Mouse (Mus musculus) hindbrain, embryonic 10.5 days (tissue): Measurements from ENCODE around the gene Timd2. TPM values are rescaled to one million over a fixed set of nuclear protein-coding genes. Genes with fewer than 3 reads are reported as not detected.
"Not testable (repeated sequence)": the region's sequence is repeated elsewhere in the genome, so short reads cannot be mapped to it uniquely, and the experiment has no call there.

Source experiments
- DNase-seq: peaks from one replicate; pipeline ENCODE4 v3.0.0-alpha.2; 2017; ENCODE audit warnings: low spot score
- H3K27ac ChIP-seq: fragments of 300-500 bp; sonication (generic); 2 replicates; pipeline ENCODE4 v1.5.1; 2016; ENCODE audit warnings: mild to moderate bottlenecking, moderate library complexity
- H3K27me3 ChIP-seq: fragments of 300-500 bp; sonication (generic); 2 replicates; pipeline ENCODE4 v1.6.1; 2016; ENCODE audit warnings: mild to moderate bottlenecking; ENCODE audit not compliant: poor library complexity, insufficient read depth, severe bottlenecking
- H3K36me3 ChIP-seq: fragments of 300-500 bp; sonication (generic); 2 replicates; pipeline ENCODE4 v1.6.1; 2016; ENCODE audit warnings: mild to moderate bottlenecking, moderate library complexity
- H3K4me1 ChIP-seq: fragments of 300-500 bp; sonication (generic); replicated peaks from 2 replicates; pipeline ENCODE4 v1.6.1; 2016; ENCODE audit warnings: mild to moderate bottlenecking
- H3K4me3 ChIP-seq: fragments of 300-500 bp; sonication (generic); 2 replicates; pipeline ENCODE4 v1.5.1; 2016; ENCODE audit warnings: mild to moderate bottlenecking, moderate library complexity
- H3K9me3 ChIP-seq: fragments of 300-500 bp; sonication (generic); 2 replicates; pipeline ENCODE4 v1.6.1; 2016; ENCODE audit warnings: mild to moderate bottlenecking, moderate library complexity
- WGBS: fragments of 180-500 bp; shearing (Covaris S2); methylation state at CpG from one replicate; pipeline ENCODE4 v1.1.7; 2016; 5-methylcytosine and 5-hydroxymethylcytosine counted together
- polyA plus RNA-seq: library from polyadenylated mRNA; unstranded; fragments of >200 nt; fragmentation: Nextera tagmentation; extraction: Ambion mirVana; gene quantifications from 2 replicates; pipeline ENCODE4 v1.2.1, GENCODE M21; 2016

The Timd2 gene
- polyA plus RNA-seq: 0.12 TPM in 1 of 2 replicates, not detected in the other

DNA sequence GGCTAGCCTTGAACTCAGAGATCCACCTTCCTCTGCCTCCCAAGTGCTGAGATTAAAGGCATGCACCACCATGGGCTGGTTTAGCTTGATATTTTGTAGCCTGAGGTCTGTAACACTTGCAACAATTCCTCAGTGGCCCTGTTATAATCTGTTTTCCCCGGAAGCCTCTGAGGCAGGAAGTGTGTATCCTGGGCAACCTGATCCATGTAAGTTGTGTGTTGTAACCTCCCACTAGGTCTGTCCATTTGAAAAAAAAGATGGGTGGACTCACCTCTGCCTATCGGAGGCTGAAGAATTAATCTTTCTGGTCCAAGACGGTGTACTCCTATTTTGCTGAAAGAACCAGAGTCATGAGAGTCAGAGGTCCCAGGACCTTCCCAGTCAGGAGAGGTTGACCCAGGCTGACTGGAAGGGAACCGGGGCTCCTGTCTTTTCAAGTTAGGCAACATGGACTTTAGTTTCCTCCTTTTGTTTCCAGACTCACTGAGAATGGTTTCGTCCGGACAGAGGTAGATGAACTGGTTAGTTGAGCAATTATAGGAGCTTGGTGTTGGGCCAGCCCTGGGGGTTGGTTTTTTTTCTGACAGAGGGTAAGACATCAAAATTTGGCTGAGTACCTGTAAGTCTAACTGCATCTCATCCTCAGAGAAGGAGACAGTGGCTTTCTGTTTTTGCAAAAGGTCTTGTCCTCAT is at the start of gene Timd2:
TSS of gene Timd2 (minus strand) at position 398 of the 693 bp plus-strand sequence.
- no peak within 1 kb of the TSS for H3K27ac ChIP-seq
- H3K27me3 ChIP-seq: no peaks in the 10 kb centered on the region
- H3K36me3 ChIP-seq: no peaks in the 10 kb centered on the region
- H3K4me3 ChIP-seq: no peak within 1 kb of the TSS
- no peaks in the 10 kb centered on the region for H3K4me1 ChIP-seq
- WGBS: 81% methylated on average over 6 of the region's 6 CpGs
- no peak for DNase-seq
- no peaks in the 10 kb centered on the region for H3K9me3 ChIP-seq

DNA sequence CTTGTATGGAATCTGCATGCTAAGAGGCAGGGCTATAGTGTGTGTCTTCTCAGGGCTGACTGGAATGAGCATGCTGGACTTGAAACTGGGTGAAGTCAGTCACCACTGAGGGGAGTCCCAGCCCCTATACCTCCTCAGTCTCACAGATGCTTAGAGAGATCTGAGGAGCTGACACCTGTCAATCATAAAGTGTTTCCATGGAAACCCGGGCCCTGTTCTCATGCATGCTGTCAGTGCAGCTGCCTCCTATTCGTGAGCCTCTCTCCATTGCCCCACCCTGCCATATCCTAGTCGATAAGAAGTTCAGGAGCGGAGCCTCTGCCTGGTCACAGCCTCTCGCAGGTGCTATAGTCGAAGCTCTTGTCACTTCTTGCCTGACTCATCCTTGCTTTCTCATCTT is 48.9 kb upstream of the Timd2 start:
- not testable (repeated sequence) for H3K4me3 ChIP-seq, H3K36me3 ChIP-seq
- 88% methylated on average over 6 of the region's 6 CpGs for WGBS

DNA sequence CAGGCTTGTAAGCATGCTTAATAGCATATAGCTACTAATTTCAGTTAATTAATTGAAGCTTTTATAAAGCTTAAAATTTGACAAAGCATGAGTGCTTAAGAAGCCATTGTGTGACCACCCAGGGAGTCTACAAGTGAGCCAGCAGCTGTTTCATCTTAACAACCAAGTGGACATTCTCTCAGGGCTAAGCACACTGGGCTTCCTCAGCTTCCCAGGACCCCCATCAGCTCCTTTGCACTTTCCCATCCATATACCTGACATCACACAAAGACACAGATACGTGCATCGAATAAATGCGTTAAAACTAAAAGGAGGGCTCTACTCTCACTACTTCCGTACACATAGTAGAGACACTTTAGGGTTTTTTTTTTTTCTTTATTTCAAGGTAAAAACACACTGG is 47.8 kb upstream of the Timd2 start:
- Histone ChIP-seq H3K9me3 (no peaks in the 10 kb centered on the region), H3K4me3 (no peak overlapping the region), H3K4me1 (no peaks in the 10 kb centered on the region), H3K36me3 (no peaks in the 10 kb centered on the region), H3K27ac (no peak overlapping the region), H3K27me3 (no peaks in the 10 kb centered on the region)
- 89% methylated on average over 4 of the region's 4 CpGs for WGBS
- no peak for DNase-seq

More for the DNA sequence above, 48.9 kb upstream of the Timd2 start:
- H3K27ac ChIP-seq, H3K9me3 ChIP-seq, H3K27me3 ChIP-seq, DNase-seq, H3K4me1 ChIP-seq: not testable (repeated sequence)

DNA sequence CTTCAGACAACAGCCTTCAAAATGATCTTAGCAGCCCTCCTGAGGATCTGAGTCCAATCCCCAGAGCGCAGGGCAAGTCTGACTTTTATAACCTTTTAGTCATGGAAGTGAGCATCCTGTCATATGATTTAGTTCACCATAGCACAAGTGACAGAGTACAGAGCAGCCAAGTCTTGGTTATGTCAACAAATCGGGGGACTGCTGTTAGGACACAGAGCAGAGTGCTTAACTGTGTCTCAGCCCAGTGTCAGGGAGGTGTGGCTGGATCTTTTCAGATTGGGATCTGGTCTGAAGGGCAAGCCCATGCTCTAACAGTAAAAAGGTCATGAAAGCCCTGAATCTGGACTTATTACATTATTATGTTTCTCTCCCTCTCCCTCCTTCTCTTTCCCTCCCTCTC is 46.8 kb upstream of the Timd2 start:
- Histone ChIP-seq H3K4me1 (no peaks in the 10 kb centered on the region), H3K27me3 (no peaks in the 10 kb centered on the region), H3K27ac (no peak overlapping the region), H3K9me3 (no peaks in the 10 kb centered on the region), H3K4me3 (no peak overlapping the region), H3K36me3 (no peaks in the 10 kb centered on the region)
- WGBS: 87% methylated on average over 2 of the region's 2 CpGs
- DNase-seq: no peak

DNA sequence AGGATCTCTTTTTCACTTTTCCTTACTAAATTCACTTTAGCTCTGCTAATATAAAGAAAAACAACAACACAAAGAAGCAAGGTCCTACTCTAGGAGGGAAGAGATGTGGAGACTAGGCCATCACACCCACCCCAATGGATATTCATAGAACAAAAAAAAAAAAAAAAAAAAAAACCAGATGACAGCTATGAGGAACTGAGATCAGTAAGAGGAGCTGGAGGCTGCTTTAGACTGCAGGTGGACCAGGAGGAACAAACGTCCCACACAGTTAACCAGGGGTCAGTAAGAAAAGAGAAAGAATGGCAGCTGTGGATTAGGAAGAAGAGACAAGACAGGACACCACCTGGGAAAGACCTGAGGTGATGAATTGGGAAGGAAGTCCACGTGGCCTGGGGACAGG is 41.1 kb upstream of the Timd2 start:
- H3K27ac ChIP-seq: no peak overlapping the region
- no peak overlapping the region for H3K4me3 ChIP-seq
- no peaks in the 10 kb centered on the region for H3K36me3 ChIP-seq
- WGBS: 76% methylated on average over 2 of the region's 2 CpGs
- no peaks in the 10 kb centered on the region for H3K9me3 ChIP-seq
- no peak for DNase-seq
- H3K4me1 ChIP-seq: no peaks in the 10 kb centered on the region
- H3K27me3 ChIP-seq: no peaks in the 10 kb centered on the region

DNA sequence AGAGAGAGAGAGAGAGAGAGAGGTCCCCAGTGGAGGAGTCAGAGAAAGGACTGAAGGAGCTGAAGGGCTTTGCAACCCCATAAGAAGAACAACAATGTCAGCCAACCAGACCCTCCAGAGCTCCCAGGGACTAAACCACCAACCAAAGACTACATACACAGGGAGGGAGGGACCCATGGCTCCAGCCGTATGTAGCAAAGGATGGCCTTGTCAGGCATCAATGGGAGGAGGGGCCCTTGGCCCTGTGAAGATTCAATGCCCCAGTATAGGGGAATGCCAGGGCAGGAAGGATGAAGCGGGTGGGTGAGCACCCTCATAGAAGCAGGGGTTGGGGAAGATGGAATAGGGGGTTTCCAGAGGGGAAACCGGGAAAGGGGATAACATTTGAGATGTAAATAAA is 34.9 kb upstream of the Timd2 start:
- Histone ChIP-seq H3K36me3 (no peaks in the 10 kb centered on the region), H3K9me3 (no peaks in the 10 kb centered on the region), H3K27ac (no peak overlapping the region), H3K4me1 (no peaks in the 10 kb centered on the region), H3K27me3 (no peaks in the 10 kb centered on the region), H3K4me3 (no peak overlapping the region)
- 78% methylated on average over 3 of the region's 3 CpGs for WGBS
- DNase-seq: no peak

DNA sequence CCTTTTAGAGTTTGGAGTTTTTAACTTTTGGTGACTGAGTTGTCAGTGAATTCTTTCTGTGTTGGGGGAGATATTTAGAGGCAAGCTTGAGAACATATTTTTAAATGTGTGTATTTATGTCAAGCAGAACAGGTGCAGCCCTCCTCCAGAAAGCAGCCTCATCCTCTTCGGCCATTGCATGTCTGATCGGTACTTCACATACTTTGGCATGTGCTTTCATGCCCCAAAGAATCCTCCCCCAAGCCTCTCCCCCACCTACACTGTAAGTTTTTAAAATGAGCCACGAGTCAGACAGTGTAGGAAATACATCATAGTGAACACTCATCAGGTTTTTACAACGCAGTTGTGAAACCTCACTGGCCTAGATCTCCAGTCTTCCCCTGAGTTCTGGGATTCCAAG is 34.0 kb upstream of the Timd2 start:
- Histone ChIP-seq H3K4me1 (no peaks in the 10 kb centered on the region), H3K9me3 (no peaks in the 10 kb centered on the region)
- WGBS: 83% methylated on average over 4 of the region's 4 CpGs

DNA sequence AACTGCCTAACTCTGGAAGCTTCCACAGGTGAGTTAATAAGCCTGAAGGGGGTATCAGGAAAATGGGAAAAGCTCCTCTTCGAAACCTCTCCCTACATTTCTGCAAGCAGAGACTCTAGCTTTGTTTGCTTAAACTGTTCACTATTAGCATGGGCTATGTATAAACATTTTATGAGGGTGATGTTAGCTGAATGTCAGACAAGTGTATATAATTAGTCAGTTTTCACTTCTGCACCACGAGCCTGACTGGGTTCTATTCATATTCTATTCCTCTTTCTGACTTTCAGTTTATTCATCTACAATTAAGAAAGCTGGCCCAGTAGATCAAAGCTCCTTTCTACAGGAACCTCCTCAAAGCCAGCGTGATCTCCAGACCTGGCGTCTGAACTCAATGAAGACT is 32.6 kb upstream of the Timd2 start:
- no peak overlapping the region for H3K4me3 ChIP-seq
- no peak for DNase-seq
- no peaks in the 10 kb centered on the region for H3K4me1 ChIP-seq
- no peak overlapping the region for H3K27ac ChIP-seq
- H3K27me3 ChIP-seq: no peaks in the 10 kb centered on the region
- no peaks in the 10 kb centered on the region for H3K36me3 ChIP-seq
- WGBS: 90% methylated on average over 4 of the region's 4 CpGs
- no peaks in the 10 kb centered on the region for H3K9me3 ChIP-seq

More for the DNA sequence above, 34.0 kb upstream of the Timd2 start:
- Histone ChIP-seq H3K27ac (no peak overlapping the region), H3K4me3 (no peak overlapping the region), H3K36me3 (no peaks in the 10 kb centered on the region), H3K27me3 (no peaks in the 10 kb centered on the region)
- DNase-seq: no peak

DNA sequence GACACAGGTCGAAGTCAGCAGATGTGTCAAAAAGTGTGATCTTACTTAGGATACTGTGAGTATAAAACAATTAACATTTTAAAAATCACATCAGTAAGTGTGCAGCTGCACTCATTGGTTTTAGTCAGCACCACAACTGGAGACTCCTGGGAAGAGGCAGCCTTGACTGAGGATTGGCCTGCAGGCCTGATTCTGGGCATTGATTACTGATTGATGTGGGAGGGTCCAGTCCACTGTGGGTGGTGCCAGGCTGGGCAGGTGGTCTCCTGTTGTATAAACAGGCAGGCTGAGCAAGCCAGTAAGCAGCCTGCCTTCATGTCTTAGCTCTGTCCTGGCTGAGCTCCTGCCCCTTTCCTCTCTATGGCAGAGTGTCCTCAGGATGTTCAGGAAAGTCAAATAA is 28.2 kb upstream of the Timd2 start, which contains the start of gene Havcr1:
TSS of gene Havcr1 (plus strand) at position 5 of the 400 bp plus-strand sequence.
- H3K4me1 ChIP-seq, H3K36me3 ChIP-seq, H3K4me3 ChIP-seq, DNase-seq, H3K9me3 ChIP-seq, H3K27me3 ChIP-seq, H3K27ac ChIP-seq: not testable (repeated sequence)
- 95% methylated on average over 1 of the region's 1 CpGs for WGBS

DNA sequence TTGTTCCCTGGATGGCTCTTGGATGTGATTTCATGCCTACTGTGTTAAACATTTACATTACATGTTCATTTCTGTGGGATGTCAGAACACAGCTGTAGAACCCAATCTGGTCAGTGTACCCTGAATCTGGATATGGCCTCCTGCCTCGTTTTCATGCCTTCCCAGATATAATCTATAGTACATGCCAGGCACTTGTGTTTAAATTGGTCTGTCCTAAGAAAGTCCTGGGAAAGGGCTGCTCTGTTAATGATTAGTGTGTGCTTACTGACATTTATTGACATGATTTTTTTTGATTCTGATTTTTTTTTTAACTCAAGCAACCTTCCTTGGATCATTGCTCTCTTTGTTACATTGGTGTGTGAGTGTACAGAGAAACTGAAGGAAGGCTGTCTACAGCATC is 27.8 kb upstream of the Timd2 start:
- no peak for DNase-seq
- no peaks in the 10 kb centered on the region for H3K9me3 ChIP-seq
- H3K36me3 ChIP-seq: no peaks in the 10 kb centered on the region
- no peaks in the 10 kb centered on the region for H3K27me3 ChIP-seq
- WGBS: 66% methylated on average over 1 of the region's 1 CpGs
- H3K4me1 ChIP-seq: no peaks in the 10 kb centered on the region
- no peak overlapping the region for H3K27ac ChIP-seq
- no peak overlapping the region for H3K4me3 ChIP-seq

DNA sequence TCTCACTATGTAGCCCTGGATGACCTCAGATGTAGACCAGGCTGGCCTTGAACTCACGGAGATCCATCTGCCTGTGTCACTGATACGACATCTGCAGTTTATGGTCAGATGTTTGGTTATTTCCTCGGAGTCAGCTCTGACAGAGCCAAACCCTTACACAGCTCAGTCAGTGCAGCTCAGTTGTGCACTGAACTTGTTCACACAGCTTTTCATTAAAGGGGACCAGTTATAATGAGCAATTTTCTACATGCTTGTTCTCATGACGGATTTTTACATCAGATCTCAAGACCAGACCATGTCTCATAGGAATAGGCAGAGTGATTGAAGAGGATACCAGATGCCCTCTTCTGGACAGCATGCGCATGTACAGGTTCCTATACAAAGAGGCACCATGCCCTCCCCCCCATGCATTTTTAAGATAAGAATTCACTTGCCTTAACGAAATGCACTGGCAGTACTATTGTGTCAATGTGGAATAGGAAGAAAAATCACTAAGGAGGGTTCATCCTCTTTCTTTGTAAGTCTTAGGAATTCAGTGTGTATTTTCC is 26.5 kb upstream of the Timd2 start:
- WGBS: 64% methylated on average over 6 of the region's 6 CpGs
- Histone ChIP-seq H3K27me3 (no peaks in the 10 kb centered on the region), H3K27ac (no peak overlapping the region), H3K4me1 (no peaks in the 10 kb centered on the region), H3K36me3 (no peaks in the 10 kb centered on the region), H3K9me3 (no peaks in the 10 kb centered on the region), H3K4me3 (no peak overlapping the region)
- DNase-seq: peak; percentile 6

DNA sequence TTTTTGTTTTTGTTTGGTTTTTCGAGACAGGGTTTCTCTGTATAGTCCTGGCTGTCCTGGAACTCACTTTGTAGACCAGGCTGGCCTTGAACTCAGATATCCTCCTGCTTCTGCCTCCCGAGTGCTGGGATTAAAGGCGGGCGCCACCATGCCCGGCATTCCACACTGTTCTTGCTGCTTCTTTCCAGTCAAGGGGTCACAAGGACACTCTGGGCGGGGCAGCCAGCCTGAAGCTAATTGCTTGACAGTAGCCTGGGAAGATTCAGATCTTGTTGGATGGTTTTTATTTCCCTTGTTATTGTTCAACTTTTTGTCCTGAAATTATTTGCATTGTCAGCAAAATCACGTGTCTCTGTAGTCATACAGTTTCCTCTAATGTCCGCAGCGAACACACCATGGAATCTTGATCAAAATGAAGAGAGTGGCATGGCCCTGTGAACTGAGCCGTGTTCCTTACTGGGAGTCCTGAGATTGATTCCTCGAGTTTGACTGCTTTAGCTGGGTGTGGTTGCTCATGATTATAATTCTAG is 24.7 kb upstream of the Timd2 start:
- H3K9me3 ChIP-seq: no peaks in the 10 kb centered on the region
- no peaks in the 10 kb centered on the region for H3K36me3 ChIP-seq
- WGBS: 89% methylated on average over 11 of the region's 11 CpGs
- H3K27ac ChIP-seq: no peak overlapping the region
- H3K4me3 ChIP-seq: no peak overlapping the region
- H3K4me1 ChIP-seq: no peaks in the 10 kb centered on the region
- no peak for DNase-seq
- H3K27me3 ChIP-seq: no peaks in the 10 kb centered on the region

DNA sequence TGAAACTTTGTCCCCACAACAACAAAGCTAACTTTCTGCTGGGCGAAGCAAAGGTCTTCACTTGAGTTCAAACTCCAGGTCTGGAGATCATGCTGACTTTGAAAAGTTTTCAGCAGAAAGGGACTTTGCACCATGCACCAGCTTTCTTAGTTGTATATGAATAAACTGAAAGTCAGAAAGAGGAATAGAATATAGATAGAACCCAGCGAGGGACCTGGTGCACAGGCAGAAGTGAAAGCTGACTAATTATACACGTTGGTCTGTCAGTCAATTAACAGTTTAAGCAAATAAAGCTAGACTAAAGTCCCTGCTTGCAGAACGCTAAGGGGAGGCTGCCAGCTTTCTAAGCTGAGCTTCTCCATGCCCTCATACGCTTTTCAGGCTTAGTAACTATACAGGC is 8.0 kb downstream of the Timd2 start:
- H3K27ac ChIP-seq: no peak overlapping the region
- no peak overlapping the region for H3K4me3 ChIP-seq
- H3K9me3 ChIP-seq: no peaks in the 10 kb centered on the region
- H3K4me1 ChIP-seq: no peaks in the 10 kb centered on the region
- H3K27me3 ChIP-seq: no peaks in the 10 kb centered on the region
- H3K36me3 ChIP-seq: no peaks in the 10 kb centered on the region
- DNase-seq: no peak
- WGBS: 89% methylated on average over 5 of the region's 5 CpGs
